Mouse (Mus musculus) ES-E14 (cell line): ENCODE measurements around the gene Ptgir. TPM values are rescaled to one million over a fixed set of nuclear protein-coding genes. Genes with fewer than 3 reads are reported as not detected.

ENCODE experiments used
- DNase-seq: peaks from one replicate; pipeline ENCODE4 v3.0.0-alpha.2; 2013; ENCODE audit warnings: low read depth, low spot score
- H3K27ac ChIP-seq: 2 replicates; pipeline ENCODE4 v1.5.1; 2012; ENCODE audit warnings: low read depth, mild to moderate bottlenecking, low read length, moderate library complexity, mixed read lengths; ENCODE audit not compliant: poor library complexity, insufficient read depth, severe bottlenecking
- H3K36me3 ChIP-seq: 2 replicates; pipeline ENCODE4 v1.6.1; 2012; ENCODE audit warnings: mild to moderate bottlenecking, low read length, moderate library complexity, mixed read lengths; ENCODE audit not compliant: control insufficient read depth, poor library complexity, insufficient read depth, severe bottlenecking
- H3K4me1 ChIP-seq, 2 experiments: fragments of 150-350 bp in 1 of 2; sonication (generic) in 1 of 2; 2 replicates each; pipeline ENCODE4 v1.6.1; 2012; ENCODE audit warnings: low read length in 2 of 2, mild to moderate bottlenecking in 1 of 2, mixed read lengths in 1 of 2; ENCODE audit not compliant: control insufficient read depth in 2 of 2, insufficient read depth in 2 of 2, poor library complexity in 1 of 2
- H3K4me3 ChIP-seq, 2 experiments: fragments of 150-350 bp in 1 of 2; sonication (generic) in 1 of 2; 2 replicates each; pipeline ENCODE4 v1.5.1; 2012; ENCODE audit warnings: low read length in 2 of 2, low read depth in 1 of 2, mild to moderate bottlenecking in 1 of 2, mixed read lengths in 1 of 2; ENCODE audit not compliant: insufficient read depth in 1 of 2, poor library complexity in 1 of 2, severe bottlenecking in 1 of 2
- H3K9ac ChIP-seq: 2 replicates; pipeline ENCODE4 v1.6.1; 2012; ENCODE audit warnings: low read depth, mild to moderate bottlenecking, low read length, mixed read lengths; ENCODE audit not compliant: poor library complexity, insufficient read depth, severe bottlenecking
- H3K9me3 ChIP-seq: fragments of 150-350 bp; sonication (generic); 2 replicates; pipeline ENCODE4 v1.6.1; 2012; ENCODE audit warnings: low read depth, mild to moderate bottlenecking, low read length; ENCODE audit not compliant: control insufficient read depth, insufficient read depth
- CHD2 ChIP-seq: IDR thresholded peaks from 2 replicates; pipeline ENCODE4 v1.6.1; 2014; ENCODE audit warnings: mild to moderate bottlenecking, low read depth, low read length, inconsistent platforms
- HCFC1 ChIP-seq: IDR thresholded peaks from 2 replicates; pipeline ENCODE4 v1.6.1; 2012; ENCODE audit warnings: low read length, inconsistent platforms, borderline replicate concordance; ENCODE audit not compliant: insufficient read depth
- MAFK ChIP-seq: IDR thresholded peaks from 2 replicates; pipeline ENCODE4 v1.6.1; 2014; ENCODE audit warnings: mild to moderate bottlenecking, low read depth, low read length, inconsistent platforms; ENCODE audit not compliant: insufficient read depth
- ZC3H11A ChIP-seq: IDR thresholded peaks from 2 replicates; pipeline ENCODE4 v1.6.1; 2012; ENCODE audit warnings: low read depth, mild to moderate bottlenecking, inconsistent platforms, low read length, borderline replicate concordance
- ZNF384 ChIP-seq: IDR thresholded peaks from 2 replicates; pipeline ENCODE4 v1.6.1; 2012; ENCODE audit warnings: low read depth, low read length, inconsistent platforms
- in situ Hi-C, 2 experiments: fragments of 600-800 bp; cut with MboI; formaldehyde crosslinking; loops; one replicate each; pipeline ENCODE4 v1.15.1; 2025; ENCODE audit warnings: low sequenced_read_pairs in 2 of 2, inconsistent platforms in 1 of 2; ENCODE audit not compliant: unreplicated experiment in 2 of 2
- total RNA-seq: library from RNA; depleted of rRNA; stranded (reverse); fragments of 300-350 nt; gene quantifications from 2 replicates; pipeline ENCODE4 v1.2.3, GENCODE M21; 2012

The Ptgir gene
- total RNA-seq, 1 experiment, result 0.09 TPM

DNA sequence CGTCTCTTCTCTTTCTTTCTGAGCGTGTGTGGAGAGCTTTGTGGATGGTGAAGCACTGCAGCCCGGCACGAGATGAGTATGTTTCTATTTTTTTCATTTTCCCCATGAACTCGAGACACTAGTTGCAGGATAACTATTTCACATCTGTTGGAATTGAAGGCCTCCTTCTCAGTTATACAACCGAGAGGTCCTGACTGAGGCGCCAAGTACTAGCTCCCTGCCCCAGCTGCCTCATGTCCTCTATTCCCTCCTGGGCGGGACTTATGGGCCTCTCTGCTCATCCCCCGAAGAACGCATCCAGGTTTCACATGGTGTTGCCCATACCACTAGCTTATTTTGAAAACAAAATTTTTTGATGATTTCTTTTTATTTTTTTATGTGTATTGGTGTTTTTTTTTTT is 10.8 kb upstream of the Ptgir start:
- Histone ChIP-seq H3K4me1 (peaks cover 5 to 27% of the 10 kb centered on the region in 2 experiments; a peak in 3 of 4 replicates), H3K36me3 (no peaks in the 10 kb centered on the region), H3K4me3 (peak overlapping the region; percentile 41 to 71; a peak in 1 of 4 replicates), H3K27ac (no peak overlapping the region), H3K9ac (no peak overlapping the region), H3K9me3 (no peaks in the 10 kb centered on the region)
- DNase-seq, result no peak
- in situ Hi-C loops, result no loop called here
- TF ChIP-seq ZC3H11A, result no peak
- TF ChIP-seq CHD2, result no peak
- TF ChIP-seq HCFC1, result no peak
- TF ChIP-seq MAFK, result no peak
- no peak for TF ChIP-seq ZNF384

DNA sequence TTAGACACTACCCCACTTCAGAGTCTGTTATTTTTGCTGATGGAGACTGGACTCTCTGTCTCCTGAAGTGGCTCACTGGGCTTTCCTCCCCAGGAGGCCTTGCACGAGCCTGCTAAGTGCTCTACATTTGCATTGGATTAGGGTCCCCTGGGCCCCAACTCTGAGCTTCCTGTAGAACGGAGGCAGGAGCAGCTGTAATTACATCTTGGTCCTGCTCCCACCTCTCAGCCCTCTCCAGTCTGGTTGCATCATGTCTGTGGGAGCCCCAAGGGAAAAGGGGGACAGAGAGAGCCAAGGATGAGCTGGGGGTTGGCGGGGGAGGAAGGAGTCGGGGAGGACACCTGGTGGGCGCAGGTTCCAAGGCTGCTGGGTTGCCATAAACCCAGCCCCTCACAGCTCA is 5.8 kb upstream of the Ptgir start:
- in situ Hi-C loops, result loop anchor here in 1 of 2 experiments (25.0 kb wide), 1 partner anchor 88 kb away; the partner anchor contains the start of genes Fkrp and Strn4
- no peak overlapping the region; the same call in 1 of the 2 replicates for H3K27ac ChIP-seq

DNA sequence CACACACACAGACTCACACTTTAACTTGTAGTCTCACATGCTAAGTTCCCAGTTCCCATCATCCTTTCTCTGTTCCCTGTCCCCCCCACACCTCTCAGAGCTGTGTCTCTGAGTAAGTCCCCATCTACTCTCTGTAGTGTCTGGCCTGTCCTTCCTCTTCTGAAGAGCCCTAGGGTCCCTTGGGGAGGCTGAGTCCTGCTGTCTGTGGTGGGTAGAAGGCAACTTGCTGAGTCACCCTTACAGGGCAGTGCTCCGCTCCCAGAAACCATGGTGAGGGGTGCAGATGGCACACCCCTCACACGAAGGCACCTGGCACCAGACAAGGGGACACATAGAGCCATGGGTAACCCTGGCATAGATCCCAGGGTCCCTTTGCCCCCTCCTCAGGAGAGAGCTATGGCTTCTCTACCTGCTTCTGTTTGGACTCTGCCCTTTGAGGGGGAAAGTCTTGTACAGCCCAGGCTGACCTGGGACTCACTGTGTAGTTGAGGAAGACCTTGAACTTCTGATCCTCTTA is 2.8 kb upstream of the Ptgir start:
- no peaks in the 10 kb centered on the region for H3K9me3 ChIP-seq
- no peak overlapping the region for H3K27ac ChIP-seq
- H3K9ac ChIP-seq, result no peak overlapping the region
- H3K36me3 ChIP-seq, result no peaks in the 10 kb centered on the region
- no peak for DNase-seq
- peaks cover 3 to 33% of the 10 kb centered on the region in 2 experiments; a peak in 1 of 4 replicates for H3K4me1 ChIP-seq
- TF ChIP-seq MAFK (no peak), ZNF384 (no peak), CHD2 (no peak), ZC3H11A (no peak), HCFC1 (no peak)
- no peak overlapping the region for H3K4me3 ChIP-seq
- in situ Hi-C loops, result loop anchor here in 1 of 2 experiments (25.0 kb wide), 1 partner anchor 91 kb away; the partner anchor contains the start of genes Fkrp and Strn4

More for the DNA sequence above, 5.8 kb upstream of the Ptgir start:
- TF ChIP-seq MAFK, result no peak
- H3K4me3 ChIP-seq, result no peak overlapping the region
- H3K36me3 ChIP-seq, result no peaks in the 10 kb centered on the region
- DNase-seq, result no peak
- no peaks in the 10 kb centered on the region for H3K9me3 ChIP-seq
- H3K4me1 ChIP-seq, result peaks cover 3 to 18% of the 10 kb centered on the region in 2 experiments; a peak in 1 of 4 replicates
- no peak overlapping the region for H3K9ac ChIP-seq

DNA sequence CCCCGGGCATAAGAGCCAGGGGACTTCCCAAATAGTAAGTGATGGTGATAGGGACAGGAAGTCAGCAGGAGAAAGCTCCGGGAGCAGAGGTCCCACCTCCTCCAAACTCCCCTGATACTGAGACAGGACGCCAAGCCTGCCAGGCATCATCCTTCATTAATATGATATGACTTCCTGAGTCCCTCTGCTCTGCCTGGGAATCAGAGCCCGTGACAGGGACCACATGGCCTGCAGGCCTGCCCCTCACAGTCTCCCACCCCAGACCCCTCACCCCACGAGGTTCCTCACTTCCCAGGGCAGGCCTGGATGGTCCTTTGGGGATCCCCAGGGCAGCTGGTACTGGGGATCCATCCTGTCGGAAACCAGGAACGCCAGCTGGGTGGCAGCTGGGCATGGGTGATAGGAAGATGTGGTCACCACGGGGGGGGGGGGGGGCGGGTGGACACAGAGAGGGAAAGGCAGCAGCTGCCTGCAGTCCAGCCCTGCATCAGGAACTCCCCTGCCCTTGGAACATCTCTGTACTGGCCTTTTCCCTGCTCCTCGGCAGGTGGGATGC is 2.1 kb upstream of the Ptgir start:
- H3K4me3 ChIP-seq, result no peak overlapping the region
- no peaks in the 10 kb centered on the region for H3K9me3 ChIP-seq
- H3K9ac ChIP-seq, result no peak overlapping the region
- no peak for DNase-seq
- H3K4me1 ChIP-seq, result peaks cover 3 to 33% of the 10 kb centered on the region in 2 experiments; a peak in 1 of 4 replicates
- H3K36me3 ChIP-seq, result no peaks in the 10 kb centered on the region
- no peak overlapping the region for H3K27ac ChIP-seq
- in situ Hi-C loops, result loop anchor here in 1 of 2 experiments (25.0 kb wide), 1 partner anchor 92 kb away; the partner anchor contains the start of genes Fkrp and Strn4
- TF ChIP-seq HCFC1, result no peak
- no peak for TF ChIP-seq ZNF384
- TF ChIP-seq ZC3H11A, result no peak
- no peak for TF ChIP-seq MAFK
- TF ChIP-seq CHD2, result no peak
